Mouse (Mus musculus): ENCODE measurements at regions not wholly inside any gene's neighbourhood (a gene's known extent, or its start where the extent isn't known, plus 50 kb on each side); places are given as distances from the start of the nearest gene placed in this dataset.

GRCm38 (mm10) chr1:82008805-82009204, 224.1 kb upstream of the Gm9747 start:
- no peak for TF ChIP-seq CHD2 (IDR thresholded peaks at IDR 0.05; ENCODE audit: low read depth, low read length)
- no peak for TF ChIP-seq ZNF384 (IDR thresholded peaks at IDR 0.05; ENCODE audit: low read depth, low read length)
- TF ChIP-seq HCFC1 (IDR thresholded peaks at IDR 0.05; ENCODE audit: borderline replicate concordance, insufficient read depth, low read length): no peak
- no peak for TF ChIP-seq MAFK (IDR thresholded peaks at IDR 0.05; ENCODE audit: insufficient read depth, low read depth, low read length)
- no peak for TF ChIP-seq ZC3H11A (IDR thresholded peaks at IDR 0.05; ENCODE audit: borderline replicate concordance, low read depth, low read length)
